Mouse (Mus musculus) c-Kit-positive CD71-negative TER-119-negative erythroid progenitor cells, embryonic 14.5 days (primary cell): Measurements from ENCODE around the gene Gnaq.
"Not testable (repeated sequence)": the region's sequence is repeated elsewhere in the genome, so short reads cannot be mapped to it uniquely, and the experiment has no call there.

Source experiments
- DNase-seq: peaks from one replicate; pipeline ENCODE4 v3.0.0-alpha.2; 2013; ENCODE audit warnings: low read depth

The Gnaq gene

DNA sequence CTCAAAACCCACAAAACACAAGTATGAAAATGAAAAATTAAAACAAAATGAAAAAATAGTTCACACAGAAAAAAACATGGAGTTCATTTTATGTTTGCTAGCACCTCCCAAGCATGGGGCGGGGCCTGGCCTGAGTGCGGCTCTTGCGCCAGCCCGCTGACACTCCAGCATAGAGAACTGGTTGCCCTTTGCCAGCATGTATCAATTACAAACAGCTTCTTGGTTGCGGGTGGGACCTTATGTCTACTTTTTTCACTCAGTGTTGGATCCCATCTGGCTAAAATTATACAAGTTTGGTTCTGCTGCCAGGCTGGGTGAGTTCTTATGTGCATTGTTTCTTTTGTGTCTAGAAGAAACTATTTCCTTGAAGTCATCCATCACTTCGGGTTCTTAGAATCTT, 14.8 kb downstream of the Gnaq start:
- DNase-seq: no peak

DNA sequence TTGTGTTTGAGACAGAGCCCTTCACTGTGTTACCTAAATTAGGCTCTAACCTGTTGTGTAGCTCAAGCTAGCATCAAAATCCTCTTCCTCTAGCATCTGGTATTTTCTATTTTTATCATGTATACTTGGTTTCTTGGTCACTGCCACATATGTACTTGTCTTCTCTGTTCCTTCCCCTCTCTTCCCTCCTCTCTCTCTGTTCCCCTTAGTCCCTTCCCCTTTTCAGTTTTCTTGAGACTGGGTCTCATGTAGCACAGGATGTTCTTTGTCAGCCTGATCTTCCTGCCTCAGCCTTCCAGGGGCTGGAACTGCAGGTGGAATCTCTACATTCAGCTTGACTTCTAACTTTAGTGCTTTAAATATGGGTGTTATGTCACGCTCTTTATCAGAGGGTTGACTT, 16.5 kb downstream of the Gnaq start:
- DNase-seq: no peak

GRCm38 (mm10) chr19:16150328-16150727, 17.7 kb downstream of the Gnaq start:
- no peak for DNase-seq

DNA sequence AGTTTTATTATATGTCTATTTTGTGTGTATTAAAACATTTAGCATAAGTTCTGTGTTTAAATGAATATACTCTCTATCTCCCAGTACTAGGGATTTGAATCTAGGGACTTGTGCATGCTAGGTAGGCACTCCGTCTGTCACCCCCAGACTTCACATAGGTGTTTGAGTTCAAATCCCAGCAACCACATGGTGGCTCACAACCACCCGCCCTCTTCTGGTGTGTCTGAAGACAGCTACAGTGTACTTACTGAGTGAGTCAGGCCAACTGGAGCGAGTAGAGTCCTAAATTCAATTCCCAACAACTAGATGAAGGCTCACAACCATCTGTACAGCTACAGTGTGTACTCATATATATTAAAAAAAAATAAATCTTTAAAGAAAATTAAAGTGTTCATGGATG, 21.2 kb downstream of the Gnaq start:
- DNase-seq: no peak

DNA sequence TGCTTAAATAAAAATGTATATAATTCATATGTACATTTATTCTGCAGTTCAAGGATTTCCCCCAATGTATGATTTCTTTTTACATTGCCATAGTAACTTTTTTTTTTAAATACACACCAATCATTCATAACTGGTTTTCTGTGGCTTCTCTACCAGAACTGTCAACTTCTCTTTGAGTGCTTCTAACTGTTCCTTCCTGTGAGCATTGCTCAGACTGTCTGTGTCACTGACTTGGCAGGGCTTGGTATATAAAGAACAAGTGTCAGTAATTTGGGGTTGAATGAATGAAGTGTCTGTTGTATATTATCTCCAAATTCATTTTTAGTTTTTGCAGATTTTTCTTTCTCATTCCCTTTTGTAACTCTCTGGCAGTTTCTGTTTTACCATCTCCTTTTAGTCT, 21.8 kb downstream of the Gnaq start:
- no peak for DNase-seq

GRCm38 (mm10) chr19:16157120-16157519, 24.5 kb downstream of the Gnaq start:
- DNase-seq: no peak

GRCm38 (mm10) chr19:16160759-16161158, 28.1 kb downstream of the Gnaq start:
- DNase-seq: no peak

- no peak for DNase-seq
Observed at GRCm38 (mm10) chr19:16161222-16161621, 28.6 kb downstream of the Gnaq start.

DNA sequence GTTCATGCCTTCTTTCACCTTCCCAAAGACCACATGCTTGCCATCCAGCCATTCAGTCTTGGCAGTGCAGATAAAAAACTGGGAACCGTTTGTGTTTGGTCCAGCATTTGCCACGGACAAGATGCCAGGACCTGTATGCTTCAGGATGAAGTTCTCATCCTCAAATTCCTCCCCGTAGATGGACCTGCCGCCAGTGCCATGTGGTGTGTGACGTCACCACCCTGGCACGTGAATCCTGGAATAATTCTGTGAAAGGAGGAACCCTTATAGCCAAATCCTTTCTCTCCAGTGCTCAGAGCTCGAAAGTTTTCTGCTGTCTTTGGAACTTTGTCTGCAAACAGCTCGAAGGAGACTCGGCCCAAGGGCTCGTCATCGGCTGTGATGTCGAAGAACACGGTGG, 31.8 kb downstream of the Gnaq start:
- not testable (repeated sequence) for DNase-seq

- no peak for DNase-seq
Observed at GRCm38 (mm10) chr19:16167185-16167584, 34.6 kb downstream of the Gnaq start.

- DNase-seq: no peak
Observed at GRCm38 (mm10) chr19:16168192-16168591, 35.6 kb downstream of the Gnaq start.

- DNase-seq: no peak
Observed at GRCm38 (mm10) chr19:16168653-16169198, 36.1 kb downstream of the Gnaq start.

GRCm38 (mm10) chr19:16170724-16171123, 38.1 kb downstream of the Gnaq start:
- no peak for DNase-seq

DNA sequence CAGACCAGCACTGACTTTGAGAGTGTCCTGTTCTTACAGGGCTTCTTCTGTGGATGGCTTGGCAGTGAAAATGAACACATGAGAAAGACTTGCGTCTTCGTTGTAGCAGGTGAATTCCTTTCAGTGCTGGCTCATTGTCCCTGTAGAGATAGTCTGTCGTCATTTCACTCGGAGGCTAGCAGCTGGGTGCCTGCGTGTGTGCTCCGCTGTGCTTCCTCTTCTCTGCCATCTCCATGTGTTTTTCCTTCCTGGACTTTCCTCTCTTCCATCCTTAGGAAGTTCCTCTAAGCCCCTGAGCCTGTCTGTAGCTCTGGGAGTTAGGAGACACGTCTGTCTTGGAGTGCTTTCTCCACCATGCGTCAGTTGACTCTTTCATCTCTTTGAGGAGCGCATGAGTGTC, 41.1 kb downstream of the Gnaq start:
- DNase-seq: no peak

- DNase-seq: no peak
Observed at GRCm38 (mm10) chr19:16176426-16176825, 43.8 kb downstream of the Gnaq start.

GRCm38 (mm10) chr19:16177139-16177727, 44.6 kb downstream of the Gnaq start:
- no peak for DNase-seq

DNA sequence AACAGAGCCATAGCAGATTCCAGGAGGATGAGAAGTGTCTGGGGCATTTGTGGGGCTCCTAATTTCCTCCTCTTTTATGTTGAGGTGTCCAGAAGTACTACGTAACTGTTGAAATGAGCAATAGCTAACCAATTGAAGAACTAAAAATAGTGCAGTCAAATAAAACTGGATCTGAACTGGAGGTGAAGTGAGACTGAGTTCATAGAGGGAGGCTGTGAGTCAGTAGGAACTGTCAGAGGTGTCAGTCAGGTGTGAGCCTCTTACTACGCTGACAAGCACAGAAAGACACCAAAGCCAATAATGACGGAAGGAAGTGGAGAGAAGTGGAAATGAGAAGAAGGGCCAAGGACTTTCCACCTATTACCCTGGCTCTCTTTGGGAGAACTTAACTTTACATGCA, 48.6 kb downstream of the Gnaq start:
- no peak for DNase-seq

DNA sequence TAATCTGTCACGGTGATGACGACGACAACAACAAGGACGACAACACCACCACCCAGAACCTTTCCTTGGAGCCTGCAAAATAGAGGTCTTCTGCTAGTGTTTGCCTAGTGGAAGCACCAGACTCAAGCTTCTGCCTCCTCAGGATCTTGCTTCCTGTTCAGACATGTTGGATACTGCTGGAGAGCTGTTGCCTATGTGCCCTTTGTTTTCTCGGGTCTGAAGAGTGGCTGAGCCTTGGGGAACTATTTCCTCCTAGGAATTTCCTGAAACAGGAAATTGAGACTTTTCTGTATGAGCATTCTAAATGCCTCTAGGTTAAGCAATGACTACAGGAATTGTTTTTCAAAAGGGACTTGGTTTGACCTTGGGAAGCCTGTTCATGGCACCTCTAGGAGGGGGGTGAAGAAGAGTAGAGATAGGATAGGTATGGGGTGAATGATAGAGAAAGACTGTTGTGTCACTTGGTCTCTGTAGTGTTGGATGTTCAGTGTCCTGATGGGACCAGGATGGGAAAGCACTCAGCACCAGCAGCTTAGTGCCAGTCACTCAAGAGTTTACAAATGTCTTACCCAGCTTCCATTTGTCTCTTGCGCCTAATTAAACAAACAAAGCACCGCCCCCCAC, 49.3 kb downstream of the Gnaq start:
- no peak for DNase-seq

DNA sequence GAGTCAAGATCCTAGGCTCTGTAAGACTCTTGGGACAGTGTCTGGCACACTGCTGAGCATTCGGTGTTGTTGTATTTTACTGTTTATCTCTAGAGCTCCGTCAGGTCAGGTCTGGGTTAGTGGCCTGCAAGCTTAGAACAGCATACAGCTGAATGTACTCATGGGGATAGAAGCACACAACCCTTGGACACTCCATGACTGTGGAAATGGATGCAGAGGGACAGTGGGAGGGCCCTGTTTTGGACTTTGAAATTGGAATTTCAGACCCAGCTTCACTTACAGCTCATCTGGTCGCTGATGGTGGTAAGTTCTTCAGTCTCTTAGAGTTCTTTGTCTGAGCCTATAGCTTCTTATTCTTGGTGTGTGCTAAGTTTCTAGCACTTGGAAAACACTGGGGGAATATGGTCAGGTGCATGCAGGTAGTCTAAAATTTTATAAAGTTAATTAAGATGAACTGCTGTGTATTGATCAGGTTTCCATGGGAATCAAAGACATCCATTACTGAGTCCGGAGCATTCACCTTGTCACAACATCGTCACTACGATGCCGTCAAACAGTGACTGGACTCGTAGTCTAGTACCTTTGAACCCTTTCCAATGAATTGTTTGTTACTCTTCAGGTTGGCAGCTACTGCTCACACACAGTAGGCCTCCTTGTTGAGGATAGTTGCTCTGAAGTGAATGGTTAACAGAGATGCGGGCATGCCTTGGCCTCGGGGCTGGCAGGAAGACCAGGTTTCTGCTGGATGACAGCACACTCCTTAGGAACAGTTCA, 51.1 kb downstream of the Gnaq start:
- no peak for DNase-seq

GRCm38 (mm10) chr19:16186984-16187383, 54.4 kb downstream of the Gnaq start:
- DNase-seq: no peak

DNA sequence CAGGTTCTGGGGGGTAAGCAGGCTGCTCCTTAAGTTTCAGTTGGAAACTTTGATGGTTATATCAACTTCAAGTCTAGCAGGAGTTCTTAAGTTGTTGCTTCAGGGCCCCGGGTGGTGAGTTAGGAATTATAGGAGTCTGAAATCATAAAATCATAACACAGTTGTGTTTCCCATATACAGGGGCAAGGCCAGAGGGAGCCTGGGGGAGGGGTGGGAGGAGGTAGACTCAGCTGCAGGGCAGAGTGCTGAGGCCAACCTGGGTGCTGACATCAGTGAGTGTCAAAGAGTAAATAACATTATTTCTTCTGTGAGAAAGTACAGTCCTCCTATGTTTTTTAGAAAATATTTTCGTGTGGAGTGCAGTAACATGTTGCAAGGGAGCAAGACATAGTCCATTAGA, 55.3 kb downstream of the Gnaq start:
- no peak for DNase-seq

GRCm38 (mm10) chr19:16189066-16189765, 56.6 kb downstream of the Gnaq start:
- DNase-seq: no peak

- DNase-seq: no peak
Observed at GRCm38 (mm10) chr19:16198162-16198561, 65.5 kb downstream of the Gnaq start.
